Mouse (Mus musculus): ENCODE results near the gene Prpf3.
A peak's percentile ranks its signal among the peaks of the same experiment; 100 is the strongest.
"Not testable (repeated sequence)": the region's sequence is repeated elsewhere in the genome, so short reads cannot be mapped to it uniquely, and the experiment has no call there.

The Prpf3 gene

DNA sequence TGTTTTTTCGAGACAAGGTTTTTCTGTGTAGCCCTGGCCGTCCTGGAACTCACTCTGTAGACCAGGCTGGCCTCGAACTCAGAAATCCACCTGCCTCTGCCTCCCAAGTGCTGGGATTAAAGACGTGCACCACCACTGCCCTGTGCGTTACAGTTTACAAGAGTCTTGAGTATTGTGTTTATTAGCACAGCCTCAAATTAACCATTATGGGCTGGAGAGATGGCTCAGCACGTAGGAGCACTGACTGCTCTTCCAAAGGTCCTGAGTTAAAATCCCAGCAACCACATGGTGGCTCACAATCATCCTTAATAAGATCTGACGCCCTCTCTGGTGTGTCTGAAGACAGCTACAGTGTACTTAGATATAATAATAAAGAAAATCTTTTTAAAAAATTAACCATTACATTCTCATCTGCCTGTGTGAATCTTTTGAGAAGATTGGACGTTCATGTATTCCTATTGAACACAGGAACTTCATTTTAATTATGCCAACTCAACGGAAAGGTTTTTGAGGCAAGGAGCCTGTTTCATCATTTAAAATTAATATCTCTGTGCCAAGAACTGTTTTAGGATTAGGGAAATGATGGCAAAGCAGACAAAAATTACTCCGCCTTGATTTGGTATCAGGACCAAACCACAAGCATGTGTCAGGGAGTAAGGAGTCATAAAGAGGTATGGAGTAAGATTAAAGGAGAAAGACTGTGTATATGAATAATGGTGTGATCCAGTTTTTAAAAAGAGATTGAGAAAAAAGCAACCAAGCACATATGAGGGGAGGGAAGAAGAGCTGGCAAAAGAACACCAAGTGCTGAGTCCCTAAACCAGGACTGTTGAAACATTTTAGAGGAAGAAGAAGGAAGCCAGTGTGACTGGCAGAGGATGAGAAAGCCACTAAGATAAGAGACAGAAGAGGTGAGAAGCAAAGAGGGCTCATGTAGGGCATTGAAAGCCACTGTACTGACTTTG lies 35.4 kb downstream of the Prpf3 start:
- ATAC-seq (ENCODE audit: low TSS enrichment): no peak

GRCm38 (mm10) chr3:95819351-95819985 lies 36.2 kb downstream of the Prpf3 start:
- ATAC-seq (ENCODE audit: low TSS enrichment): peak; percentile 89

- peak; percentile 80 for ATAC-seq (ENCODE audit: low TSS enrichment)
Measured at GRCm38 (mm10) chr3:95818571-95819288, 37.0 kb downstream of the Prpf3 start, which contains the start of gene Rprd2. Gene Rprd2 (minus strand): TSS chr3:95818863.

GRCm38 (mm10) chr3:95818026-95818511 lies 37.6 kb downstream of the Prpf3 start:
- ATAC-seq (ENCODE audit: low TSS enrichment): no peak

GRCm38 (mm10) chr3:95816681-95817080 lies 39.0 kb downstream of the Prpf3 start:
- ATAC-seq (ENCODE audit: low TSS enrichment): no peak

DNA sequence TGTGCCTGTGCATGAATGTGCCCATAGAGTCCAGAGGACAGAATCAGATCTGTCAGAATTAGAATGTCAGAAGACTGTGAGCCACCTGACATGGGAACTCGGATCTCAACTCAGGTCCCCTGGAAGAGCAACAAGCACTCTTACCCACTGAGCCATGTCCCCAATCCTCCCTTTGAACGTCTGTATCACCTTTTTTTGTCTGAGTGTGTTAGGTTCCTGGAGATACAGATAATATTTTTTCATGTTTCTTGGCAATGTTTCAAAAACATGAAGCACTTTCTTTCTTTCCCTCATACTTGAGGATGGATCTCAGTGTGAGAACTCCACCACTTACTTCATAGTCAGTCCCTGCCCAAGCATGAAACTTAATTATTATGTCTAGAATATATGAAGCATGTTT lies 47.3 kb downstream of the Prpf3 start:
- ATAC-seq (ENCODE audit: low TSS enrichment): no peak

DNA sequence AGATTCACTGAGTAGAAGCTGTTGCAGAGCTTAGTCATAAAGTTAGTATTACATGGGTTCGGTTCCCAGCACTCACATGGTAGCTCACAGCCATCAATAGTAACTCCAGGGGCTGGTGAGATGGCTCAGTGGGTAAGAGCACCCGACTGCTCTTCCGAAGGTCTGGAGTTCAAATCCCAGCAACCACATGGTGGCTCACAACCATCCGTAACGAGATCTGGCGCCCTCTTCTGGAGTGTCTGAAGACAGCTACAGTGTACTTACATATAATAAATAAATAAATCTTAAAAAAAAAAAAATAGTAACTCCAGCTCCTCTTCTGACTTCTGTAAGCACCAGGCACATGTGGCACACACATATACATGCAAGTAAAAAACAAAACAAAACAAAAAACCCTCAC lies 48.1 kb downstream of the Prpf3 start:
- ATAC-seq (ENCODE audit: low TSS enrichment): not testable (repeated sequence)

DNA sequence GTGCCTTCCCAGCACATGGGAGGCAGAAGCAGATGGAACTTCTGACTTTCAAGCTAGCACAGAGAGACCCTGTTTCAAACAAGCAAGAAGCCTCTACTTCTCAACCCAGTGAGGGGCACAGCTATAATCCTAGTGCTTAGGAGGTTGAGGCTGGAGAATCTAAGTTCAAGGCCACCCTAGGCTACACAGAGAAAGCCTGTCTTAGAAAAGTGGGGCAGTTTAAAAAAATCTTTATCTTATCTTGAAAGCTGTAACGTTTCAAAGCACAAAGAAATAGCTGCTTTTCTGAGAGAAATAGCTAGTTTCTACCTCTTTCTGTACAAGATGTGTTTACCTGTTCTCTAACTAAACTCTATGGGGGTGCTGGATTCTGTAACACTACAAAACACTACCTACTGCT lies 49.0 kb downstream of the Prpf3 start:
- ATAC-seq (ENCODE audit: low TSS enrichment): no peak

DNA sequence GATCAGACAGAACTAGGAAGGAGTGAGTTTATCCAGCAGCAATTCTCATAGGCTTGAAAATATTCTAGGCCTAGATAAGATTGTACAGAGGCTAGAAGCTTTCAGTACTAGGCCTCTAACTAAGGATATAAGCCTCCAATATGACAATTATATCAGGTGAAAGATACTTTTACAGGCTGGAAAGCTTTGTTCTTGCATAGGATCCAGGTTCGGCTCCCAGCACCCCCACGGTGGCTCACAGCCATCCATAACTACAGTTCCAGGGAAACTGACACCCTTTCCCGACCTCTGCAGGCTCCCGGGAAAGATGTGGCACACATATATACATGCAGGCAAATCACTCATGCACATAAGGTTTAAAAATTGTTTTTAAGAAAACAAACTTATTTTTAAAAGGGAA lies 51.8 kb downstream of the Prpf3 start:
- ATAC-seq (ENCODE audit: low TSS enrichment): no peak

- ATAC-seq (ENCODE audit: low TSS enrichment): peak; percentile 64; the same call in 1 of the 2 replicates
Measured at GRCm38 (mm10) chr3:95798756-95799155, 56.9 kb downstream of the Prpf3 start.

GRCm38 (mm10) chr3:95794299-95794698 lies 61.4 kb downstream of the Prpf3 start:
- ATAC-seq (ENCODE audit: low TSS enrichment): no peak

GRCm38 (mm10) chr3:95793662-95794061 lies 62.0 kb downstream of the Prpf3 start:
- ATAC-seq (ENCODE audit: low TSS enrichment): no peak

DNA sequence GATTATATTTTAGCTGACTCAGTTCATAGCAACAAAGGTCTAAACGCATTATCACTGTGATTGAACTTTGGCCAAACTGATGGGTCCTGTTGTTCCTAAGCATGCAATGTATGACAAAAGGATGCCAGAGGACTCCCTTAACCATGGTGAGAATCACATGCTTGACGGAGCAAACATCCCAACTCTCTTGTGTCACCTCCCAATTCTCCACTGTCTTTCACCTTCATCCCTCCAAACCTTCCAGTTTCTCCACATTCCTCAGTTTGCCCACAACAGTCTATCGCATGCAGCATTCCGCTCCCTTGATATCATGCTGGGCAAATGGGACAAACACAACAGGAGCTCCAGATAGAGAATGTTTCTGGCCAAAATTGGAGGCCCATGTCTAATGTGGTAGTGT lies 70.2 kb downstream of the Prpf3 start:
- ATAC-seq (ENCODE audit: low TSS enrichment): no peak

All from frontal cortex, adult (tissue).